Mouse (Mus musculus): Measurements from ENCODE around the gene Psen2.

The Psen2 gene

DNA sequence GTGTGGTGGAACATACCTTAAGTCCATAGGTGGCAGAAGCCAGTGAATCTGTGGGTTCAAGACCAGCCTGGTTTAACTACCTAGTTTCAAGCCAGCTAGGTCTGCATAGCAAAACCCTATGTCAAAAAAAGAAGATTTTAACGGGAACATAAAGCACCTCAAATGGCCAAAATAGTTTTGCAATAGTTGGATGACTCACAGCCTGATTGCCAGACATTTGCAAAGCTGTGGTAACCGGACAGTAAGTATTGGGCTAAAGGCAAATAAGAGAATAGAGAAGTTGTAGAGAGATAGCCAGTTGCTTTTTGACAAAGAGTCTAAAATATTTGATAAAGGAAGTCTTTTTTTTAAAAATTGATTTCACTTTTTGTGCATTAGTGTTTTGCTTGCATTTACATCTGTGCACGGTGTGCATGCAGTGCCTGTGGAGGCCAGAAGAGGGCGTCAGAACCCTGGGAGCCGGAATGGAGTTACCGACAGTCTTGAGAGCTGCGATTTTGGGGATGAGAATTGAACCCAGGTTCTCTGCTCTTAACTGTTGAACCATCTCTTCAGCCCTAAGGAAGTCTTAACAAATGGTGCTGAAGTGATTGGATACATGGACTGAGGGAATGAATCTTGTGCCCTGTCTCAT is at the start of gene Psen2:
Gene Psen2 (minus strand): TSS at position 75 of the 634 bp plus-strand sequence.
- no peak for DNase-seq (ENCODE audit: low spot score)

DNA sequence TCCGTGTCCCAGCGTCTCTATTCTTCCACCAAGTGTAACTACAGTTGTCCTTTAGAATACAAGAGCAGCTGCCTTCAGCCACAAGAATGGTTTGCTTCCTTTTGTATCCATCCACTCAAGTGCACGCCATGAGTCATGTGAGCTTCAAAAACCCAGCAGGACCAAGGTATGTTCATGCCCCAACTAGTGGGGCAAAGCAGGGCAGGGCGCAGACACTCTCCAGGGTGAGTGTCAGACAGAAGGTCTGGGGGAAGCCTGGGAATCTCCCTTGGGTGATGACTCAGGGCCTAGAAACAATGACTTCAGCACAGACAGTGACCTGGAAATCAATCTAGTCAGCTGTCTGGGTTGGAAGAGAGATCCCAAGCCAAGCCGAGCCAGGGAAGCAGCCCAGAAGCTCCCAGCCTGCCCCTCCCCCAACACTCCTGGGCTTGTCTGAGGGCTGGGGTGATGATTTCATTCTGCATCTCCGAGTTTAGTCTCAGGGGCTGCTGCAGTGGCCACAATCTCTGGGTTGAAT is 49.6 kb upstream of the Psen2 start:
- DNase-seq (ENCODE audit: low spot score): peak; percentile 45

DNA sequence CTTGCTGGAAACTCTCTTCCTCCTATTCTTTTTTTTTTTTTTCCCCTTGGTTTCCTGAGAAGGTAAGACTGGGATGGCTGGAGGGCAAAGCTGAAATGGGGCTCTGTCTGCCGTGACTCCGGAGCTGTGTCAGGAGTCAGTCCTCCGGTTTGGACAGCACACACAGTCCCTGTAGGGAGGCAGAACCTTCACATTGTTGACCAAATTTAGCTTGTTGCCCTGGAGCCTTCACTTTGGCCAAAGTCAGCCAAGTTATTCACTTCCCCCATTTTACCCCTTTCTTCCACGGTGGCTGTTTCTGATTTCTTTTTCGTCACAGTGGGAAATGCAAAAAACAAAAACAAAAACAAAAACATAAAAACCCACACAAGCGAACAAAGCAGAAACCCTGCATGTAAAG is 49.0 kb upstream of the Psen2 start:
- no peak for DNase-seq (ENCODE audit: low spot score)

DNA sequence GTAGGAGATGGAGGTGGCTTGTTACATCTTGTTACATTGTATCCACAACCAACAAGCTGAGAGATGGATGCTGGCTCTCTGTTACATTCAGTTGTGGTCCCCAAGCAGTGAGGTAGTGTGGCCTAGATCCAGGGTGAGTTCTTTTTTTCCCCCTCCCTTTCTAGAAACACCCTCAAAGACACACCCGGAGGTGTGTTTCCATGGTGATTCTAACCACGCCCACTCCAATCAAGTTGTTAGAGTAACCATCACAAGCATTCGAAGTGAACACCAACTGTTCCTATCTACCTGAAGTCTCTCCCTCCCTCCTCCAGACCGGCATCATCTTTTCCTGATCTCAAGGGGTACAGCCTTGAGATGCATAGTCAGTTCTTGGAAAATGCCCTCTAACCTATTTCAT is 45.7 kb upstream of the Psen2 start:
- no peak for DNase-seq (ENCODE audit: low spot score)

DNA sequence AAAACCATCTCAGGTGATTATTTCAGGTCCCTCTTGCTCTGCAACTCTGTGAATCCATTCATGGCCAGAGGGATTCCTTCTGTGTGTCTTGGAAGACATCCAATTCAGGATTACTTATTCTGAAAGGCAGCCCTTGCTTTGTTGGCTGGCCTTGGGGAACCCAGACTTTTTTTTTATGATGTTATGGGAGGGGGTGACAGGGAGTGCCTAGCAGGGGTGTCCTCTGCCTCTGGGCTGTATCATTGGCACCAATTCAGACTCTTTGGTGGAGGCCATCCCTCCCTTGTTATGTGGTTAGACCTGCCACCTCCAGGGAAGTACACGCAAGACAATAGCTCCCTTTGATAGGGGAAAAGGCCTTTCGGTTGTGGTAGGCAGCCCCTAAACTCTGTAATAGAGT is 44.4 kb upstream of the Psen2 start:
- no peak for DNase-seq (ENCODE audit: low spot score)

DNA sequence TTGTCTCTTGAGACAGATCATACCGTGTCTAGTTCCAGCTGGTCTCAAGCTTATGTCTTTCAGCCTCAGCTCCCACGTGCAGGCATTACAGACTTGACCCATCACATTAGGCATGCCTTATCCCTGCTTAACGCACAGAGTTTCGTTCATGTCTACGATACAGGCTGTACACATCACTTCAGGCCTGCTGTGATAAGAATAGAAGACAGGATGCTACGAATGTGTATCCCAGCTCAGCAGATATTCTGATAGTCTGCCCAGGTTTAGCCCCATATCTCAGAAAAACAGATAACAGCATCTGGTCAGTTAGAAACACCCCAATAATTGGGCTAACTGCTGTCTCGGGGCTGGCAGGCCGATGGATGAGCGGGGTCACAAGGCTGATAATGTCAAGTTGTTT is 43.7 kb upstream of the Psen2 start:
- DNase-seq (ENCODE audit: low spot score): no peak

DNA sequence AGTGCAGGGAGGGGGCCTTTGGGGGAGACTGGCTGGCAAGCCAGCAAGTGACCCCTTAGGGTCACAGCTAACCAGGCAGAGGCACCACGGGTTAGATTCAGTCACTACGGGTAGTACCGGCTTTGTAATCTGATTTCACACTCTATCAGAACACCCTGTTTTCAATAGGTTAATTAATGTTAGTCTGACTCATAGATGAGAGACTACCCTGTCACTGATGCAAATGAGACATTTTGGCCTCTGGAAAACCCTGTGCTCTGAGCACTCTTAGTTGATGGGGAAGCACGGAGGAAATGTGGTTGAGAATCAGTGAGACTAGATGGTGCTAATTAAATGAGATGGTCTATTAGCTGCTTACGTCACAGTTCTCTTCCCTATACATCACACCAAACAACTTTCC is 40.4 kb upstream of the Psen2 start:
- no peak for DNase-seq (ENCODE audit: low spot score)

DNA sequence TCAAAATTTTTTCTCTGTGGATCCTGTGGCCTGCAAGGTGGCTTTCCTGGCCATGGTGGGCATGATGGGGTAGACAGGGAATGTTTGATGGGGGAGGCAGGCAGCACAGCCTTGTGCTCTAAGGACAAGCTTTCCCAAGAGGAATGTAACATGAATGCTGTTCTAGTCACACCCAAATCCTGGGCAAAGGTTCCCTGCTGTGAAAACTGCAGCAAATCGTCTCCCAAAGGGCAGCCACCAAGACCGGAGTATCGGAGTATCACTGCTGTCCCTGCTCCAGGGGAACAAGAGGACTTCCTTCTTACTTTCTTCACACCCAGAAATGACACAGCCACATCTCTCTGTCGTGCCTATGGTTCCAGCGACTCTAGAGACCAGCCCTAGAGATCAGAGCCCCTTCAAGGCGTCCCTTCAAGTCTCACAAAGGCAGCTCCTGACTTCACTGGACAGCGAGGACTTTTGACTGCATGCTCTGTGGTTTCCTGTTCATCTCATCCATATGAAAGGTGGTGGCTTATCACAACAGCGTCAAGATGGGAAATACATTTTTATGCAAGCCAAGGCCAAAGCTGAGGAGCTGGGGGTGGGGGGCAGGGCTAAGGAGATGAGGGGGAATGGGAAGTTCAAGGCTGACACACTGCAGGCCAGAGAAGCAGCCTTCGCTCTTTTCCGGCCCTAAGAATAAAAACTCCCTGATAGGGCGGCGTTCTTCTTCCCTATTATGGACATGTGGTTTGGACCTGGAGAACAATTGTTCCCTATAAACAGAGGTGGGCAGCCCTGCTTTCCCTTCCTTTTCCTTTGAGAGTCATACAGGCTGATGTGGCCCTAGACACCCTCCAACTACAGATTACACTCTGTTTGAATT is 39.2 kb upstream of the Psen2 start:
- no peak for DNase-seq (ENCODE audit: low spot score)

DNA sequence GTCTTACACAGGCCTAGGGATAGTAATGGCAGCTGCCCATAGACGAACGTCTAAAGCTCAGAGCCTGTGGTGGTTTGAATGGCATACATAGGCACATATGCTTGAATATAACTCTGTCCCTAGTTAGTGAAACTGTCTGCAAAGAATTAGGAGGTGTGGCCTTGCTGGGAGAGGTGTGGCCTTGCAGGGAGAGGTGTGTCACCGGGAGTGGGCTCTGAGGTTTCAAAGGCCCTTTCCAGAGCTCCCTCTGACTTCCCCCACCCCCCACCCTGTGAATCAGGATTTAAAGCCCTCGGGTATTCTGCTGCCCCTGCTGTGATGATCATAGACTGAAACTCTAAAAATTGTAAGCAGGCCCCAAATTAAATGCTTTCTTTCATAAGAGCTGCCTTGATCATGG is 37.8 kb upstream of the Psen2 start:
- DNase-seq (ENCODE audit: low spot score): no peak

DNA sequence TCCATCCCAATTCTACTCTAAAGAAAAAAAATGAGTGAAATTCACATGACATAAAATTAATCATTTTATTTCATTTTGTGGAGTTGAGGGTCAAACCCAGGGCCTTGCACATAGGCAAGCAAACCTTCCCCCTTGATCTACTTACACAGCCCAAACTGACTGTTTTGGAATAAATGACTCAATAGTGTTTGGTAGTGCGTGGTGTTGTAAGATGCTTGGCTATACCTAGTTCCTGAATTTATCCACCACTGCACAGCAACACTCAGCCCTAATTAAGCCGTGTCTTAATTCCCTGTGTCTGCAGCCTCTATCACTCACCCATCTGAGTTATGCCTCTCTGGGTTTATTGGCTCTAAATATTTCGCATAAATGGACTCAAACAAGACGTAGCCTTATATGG is 37.1 kb upstream of the Psen2 start:
- DNase-seq (ENCODE audit: low spot score): no peak

DNA sequence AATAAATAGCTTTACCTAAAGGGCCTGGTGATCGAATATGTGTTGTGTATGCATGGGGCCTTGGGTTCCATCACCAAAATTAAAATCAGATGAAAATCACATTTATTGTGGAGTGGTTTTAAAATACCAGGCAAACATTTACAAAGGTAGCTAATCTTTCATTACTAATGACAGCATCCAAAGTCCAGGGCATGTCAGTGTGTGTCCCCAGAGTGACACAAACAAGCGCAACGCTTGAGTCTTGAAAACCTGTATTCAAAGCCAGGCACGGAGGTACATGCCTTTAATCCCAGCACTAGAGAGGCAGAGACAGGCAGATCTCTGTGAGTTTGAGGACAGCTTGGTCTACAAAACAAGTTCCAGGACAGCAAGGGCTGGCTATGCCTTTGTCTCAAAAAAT is 36.5 kb upstream of the Psen2 start:
- DNase-seq (ENCODE audit: low spot score): no peak

DNA sequence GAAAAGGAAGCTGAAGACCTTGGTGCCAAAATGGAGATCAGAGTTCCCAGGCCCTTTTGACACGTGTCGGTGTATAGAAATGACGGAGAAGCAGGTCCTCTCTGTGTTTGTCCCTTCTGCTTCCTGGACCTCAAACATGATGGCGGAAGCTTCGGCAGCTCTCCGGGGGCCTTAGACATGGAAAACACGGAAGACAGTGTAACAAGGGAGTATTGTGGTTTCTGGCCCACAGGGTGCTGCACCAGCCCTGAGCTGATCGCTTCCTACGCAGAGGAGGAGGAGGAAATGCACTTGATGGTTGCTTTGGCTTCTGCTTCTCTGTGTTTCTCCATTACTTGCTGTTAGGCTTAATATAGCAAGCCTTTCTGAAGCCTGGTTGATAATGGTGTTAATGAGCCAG is 32.9 kb upstream of the Psen2 start:
- no peak for DNase-seq (ENCODE audit: low spot score)

DNA sequence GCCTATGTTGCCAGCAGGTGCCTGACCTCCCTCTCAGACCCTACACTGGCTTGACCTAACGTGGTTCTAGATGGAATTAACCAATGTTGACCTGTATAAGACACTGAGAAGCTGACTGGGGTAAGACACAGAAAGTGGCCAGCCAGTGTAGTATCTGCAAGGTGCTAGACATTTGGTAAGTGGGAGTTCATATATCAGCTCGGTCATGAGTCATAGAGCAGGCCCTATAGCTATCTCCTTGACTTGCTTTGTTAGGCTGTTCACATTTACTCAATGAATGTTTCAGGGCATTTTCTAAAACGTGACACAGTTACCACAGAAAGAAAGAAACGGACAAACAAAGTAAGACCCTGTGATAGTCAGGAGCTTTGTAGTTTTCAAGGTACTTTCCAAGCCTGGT is 27.1 kb upstream of the Psen2 start:
- DNase-seq (ENCODE audit: low spot score): no peak

DNA sequence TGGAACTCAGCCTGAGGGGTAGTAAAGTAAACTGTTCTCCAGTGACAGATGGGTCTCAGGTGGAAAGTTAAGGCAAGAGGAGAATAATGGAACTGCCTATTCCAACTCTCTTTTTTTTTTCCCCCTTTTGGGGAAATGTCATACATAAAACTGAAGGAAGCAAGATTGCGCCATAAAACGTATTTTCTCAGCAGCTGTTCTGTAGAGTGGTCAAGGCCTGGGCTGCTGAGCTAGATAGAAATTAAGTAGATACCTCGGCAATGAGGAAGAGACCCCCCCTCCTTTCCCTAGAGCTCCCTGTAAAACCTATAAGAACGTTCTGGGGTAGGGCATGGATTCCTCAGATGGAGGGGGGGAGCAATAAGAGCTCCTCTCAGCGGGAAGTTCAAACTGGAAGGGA is 26.6 kb upstream of the Psen2 start:
- no peak for DNase-seq (ENCODE audit: low spot score)

DNA sequence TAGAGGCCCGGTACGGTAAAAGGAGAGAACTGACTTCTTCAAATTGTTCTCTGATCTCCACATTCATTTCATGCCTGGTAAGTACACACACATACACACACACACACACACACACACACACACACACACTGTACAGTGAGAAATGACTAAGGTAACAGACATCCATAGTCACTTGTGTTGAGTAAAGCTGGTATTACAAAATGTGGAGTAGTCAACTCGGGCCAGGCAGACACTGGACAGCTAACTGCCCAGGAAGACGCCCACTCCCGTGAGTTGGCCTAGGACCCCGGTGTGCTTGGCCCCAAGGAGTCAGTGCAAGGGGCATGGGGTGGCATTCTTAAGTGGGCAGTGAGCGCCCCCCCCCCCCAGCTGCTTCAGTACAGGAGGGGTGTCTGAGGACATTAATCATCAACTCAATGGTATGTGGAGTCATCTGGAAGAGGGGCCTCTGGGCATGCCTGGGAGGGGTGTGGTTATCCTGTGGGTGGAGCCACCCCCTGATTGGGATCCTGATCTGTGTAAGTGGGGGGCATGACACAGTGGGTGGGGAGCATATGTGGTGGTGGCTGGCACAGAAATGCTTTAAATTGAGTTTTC is 25.7 kb upstream of the Psen2 start:
- no peak for DNase-seq (ENCODE audit: low spot score)

DNA sequence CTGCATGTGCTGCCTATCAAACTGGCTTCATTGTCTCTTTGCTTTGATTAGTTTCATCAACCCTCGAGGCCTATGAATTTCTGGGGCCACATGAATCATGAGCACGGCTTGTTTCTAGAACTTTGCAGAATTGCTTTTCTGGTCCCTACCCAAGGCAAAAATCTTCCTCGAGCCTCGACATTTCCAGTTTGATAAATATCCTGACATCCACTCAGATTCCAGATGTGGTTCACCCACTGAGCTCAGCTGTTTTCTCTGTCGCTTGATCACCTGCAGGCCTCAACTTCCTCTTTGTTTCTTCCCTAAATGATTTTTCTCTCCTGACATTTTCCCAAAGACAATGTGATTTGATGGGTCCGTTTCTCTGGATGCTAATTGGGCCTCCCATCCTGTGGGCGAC is 25.0 kb upstream of the Psen2 start:
- DNase-seq (ENCODE audit: low spot score): no peak

DNA sequence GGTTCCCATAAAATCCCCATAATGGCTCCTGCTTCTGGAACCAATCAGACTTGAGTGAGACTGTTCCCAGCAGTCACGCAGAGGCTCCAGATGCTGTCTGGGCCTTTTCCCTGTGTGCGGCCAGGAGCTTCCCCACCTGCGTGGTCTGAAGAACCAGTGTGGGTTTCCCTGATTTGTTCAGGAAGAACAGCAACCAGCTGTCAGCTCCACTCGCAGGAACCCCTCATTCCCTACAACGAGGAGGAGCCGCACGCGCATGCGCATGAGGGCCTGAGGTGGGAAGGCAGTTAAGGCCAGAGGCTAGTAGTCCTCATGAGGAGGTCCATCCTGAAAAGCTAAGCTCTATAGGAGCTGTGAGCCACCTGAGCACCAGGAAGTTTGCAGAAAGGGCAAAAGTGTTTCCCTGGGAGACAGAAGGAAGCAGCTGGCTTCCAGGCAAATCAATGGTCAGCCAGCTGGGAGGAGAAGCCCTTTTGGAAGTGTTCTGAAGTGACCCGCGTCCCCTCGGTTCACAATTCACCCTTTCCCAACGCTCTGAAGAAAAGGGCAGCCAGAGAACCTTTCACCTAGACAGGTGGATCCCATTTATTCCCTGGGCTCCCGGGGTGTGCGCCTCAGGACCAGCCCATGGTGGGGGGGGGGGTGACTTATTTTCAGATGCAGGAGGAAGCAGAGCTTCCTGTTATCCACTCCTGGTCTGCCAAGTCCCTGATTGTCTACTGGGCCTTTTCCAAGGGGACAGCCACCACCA is 23.0 kb upstream of the Psen2 start:
- no peak for DNase-seq (ENCODE audit: low spot score)

DNA sequence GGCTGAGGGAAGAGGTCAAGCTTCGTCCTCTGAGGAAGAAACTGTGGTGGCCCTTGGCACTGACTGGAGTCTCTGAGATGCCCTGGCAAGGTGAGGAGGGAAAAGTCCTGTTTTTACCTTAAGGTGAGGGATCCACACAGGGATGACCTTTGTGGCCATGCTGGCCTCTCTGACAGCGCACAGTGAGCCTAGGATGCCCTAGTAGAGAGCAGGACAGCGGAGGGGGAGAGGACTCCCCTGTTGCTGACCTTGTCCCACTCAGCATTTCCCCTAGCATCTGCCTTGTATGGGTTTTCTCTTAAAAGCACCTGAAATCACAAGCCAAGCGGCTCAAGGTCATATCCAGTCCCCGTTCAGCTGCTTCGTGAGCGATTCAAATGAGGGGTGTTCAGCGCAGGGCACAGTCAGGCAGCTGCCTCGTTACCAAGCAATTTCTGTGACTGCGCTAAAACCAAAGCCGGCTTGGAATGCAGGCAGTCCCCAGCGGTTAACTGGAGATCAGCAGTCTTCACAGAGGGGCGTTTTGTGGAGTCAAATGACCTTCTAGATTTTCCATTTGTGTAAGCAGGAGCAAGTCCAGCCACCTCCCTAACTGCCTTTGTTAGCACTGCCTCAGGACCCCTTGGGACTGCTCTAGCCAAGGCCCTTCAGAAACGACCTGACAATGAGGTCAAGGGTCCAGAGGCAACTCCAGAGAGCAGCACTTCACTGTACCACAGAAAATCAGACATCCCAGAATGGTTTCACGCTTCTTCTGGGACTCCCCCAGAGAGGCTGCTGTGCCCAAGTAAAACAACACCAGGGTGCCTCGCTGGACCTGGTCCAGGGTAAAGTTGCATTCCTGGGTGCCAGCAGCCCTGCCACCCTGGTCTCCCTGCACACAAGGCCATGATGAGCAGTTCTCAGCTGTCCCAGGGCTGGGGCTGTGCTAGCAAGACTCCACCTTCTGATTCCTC is 20.9 kb upstream of the Psen2 start:
- no peak for DNase-seq (ENCODE audit: low spot score)

DNA sequence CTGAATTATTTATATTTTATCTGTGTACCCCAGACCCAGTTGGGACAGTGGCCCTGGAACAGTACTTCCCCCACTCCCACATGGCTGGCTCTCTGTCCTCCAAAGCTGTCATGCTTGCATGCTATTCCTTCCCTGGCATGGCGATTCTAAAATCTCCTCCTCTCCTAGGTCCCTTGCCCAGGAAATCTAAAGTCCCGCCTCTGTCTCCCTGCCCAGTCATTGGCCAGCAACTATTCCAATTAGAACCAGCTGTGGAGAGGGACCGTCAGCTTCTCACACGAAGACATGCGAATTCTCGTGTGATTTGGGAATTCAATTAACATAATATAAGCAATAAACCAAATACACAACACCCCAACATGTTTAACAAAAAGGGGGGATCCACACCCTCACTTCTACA is 19.3 kb upstream of the Psen2 start:
- no peak for DNase-seq (ENCODE audit: low spot score)

DNA sequence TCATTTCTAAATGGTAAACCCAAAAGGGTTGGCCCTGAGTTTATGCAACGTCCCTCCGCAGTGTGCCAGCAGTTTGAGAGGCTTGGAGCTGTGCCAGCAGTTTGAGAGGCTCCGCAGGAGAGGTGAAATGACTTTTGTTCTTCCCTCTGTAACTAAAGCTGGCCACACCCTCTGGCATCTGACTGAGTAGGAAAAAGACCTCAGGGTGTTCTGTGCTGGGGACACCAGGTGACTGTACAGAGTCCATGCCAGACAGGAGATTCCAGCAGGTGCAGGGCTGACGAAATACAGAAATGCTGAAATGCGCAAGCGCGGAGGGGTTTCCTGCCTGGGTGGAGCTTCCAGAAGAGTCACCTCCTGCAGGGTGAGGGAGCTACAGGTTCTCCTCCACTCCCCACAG is 16.4 kb upstream of the Psen2 start:
- DNase-seq (ENCODE audit: low spot score): no peak

DNA sequence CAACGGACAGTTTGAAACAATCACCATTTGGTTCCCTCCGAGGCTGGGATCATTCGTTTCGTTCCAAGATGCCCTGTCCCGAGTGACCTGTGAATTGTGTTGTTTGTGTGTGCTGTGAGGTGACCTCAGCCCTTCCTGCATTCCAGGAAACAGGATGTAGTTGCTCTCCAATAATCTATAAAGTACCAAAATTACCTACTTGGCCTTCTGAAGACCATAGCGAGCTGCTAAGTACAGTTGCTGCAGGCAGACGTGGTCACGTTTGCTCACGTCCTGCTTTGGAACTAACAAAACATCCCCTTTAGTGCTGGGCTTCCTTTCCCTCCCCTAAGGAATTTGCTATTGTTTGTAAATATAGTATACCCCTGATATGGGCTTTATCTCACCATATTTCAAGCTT is 14.3 kb upstream of the Psen2 start:
- no peak for DNase-seq (ENCODE audit: low spot score)

Data from MN1 (cell line).